Mouse (Mus musculus): ENCODE data around the gene Btbd35f22. TPM values are rescaled to one million over a fixed set of nuclear protein-coding genes. Genes with fewer than 3 reads are reported as not detected.
"Not testable (repeated sequence)": the region's sequence is repeated elsewhere in the genome, so short reads cannot be mapped to it uniquely, and the experiment has no call there.

The Btbd35f22 gene
- not detected in 2 replicates for total RNA-seq (2015; ENCODE audit: low replicate concordance)
- not detected in 2 replicates for total RNA-seq (2017; ENCODE audit: low replicate concordance)

DNA sequence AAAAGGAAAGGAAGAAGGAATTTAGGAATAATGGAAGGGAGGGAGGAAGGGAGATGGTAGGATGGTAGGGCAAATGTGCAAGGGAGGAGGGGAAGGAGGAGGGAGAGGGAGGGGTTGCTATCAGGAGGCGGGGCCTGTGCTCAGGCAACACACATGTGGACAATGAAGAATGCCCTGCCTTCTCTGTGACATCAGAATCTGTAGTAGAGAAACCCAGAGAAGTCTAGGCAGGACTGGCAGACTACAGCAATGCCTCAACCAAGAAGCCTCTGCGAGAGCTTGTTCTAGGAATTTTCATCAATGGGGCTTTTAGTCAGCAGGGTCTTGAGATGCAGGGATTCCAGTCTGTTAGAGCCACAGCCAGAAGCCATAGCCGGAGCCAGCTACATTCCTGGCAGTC, at the start of gene Btbd35f22:
Gene Btbd35f22 (plus strand): TSS at position 301 of the 400 bp plus-strand sequence.
- not testable (repeated sequence) for ATAC-seq (replicated peaks; ENCODE audit: low FRiP score, poor library complexity, severe bottlenecking)

Other genes with a start within 250 kb of the Btbd35f22 start
- not detected in 2 replicates for gene Gm21637, start 85.8 kb upstream of the Btbd35f22 start, total RNA-seq (2015; ENCODE audit: low replicate concordance)
- not detected in 2 replicates for gene Gm21637, start 85.8 kb upstream of the Btbd35f22 start, total RNA-seq (2017; ENCODE audit: low replicate concordance)
- not detected in 2 replicates for gene Btbd35f2, start 230.6 kb downstream of the Btbd35f22 start, total RNA-seq (2015; ENCODE audit: low replicate concordance)
- gene Btbd35f2, start 230.6 kb downstream of the Btbd35f22 start, total RNA-seq (2017; ENCODE audit: low replicate concordance) = not detected in 2 replicates